Mouse (Mus musculus) kidney, adult 2 months (tissue): ENCODE results near the gene Tsks. TPM values are rescaled to one million over a fixed set of nuclear protein-coding genes. Genes with fewer than 3 reads are reported as not detected.

Experiments
- DNase-seq: peaks from one replicate; pipeline ENCODE4 v3.0.0; 2021
- H3K27ac ChIP-seq: fragments of 200-500 bp; 2 replicates; pipeline ENCODE4 v1.5.1; 2012; ENCODE audit warnings: low read depth, low read length, control low read depth, inconsistent platforms; ENCODE audit not compliant: insufficient read depth
- H3K27me3 ChIP-seq: fragments of 200-500 bp; replicated peaks from 2 replicates; pipeline ENCODE4 v1.6.1; 2012; ENCODE audit warnings: mild to moderate bottlenecking, moderate library complexity, low read length, inconsistent platforms; ENCODE audit not compliant: control insufficient read depth, insufficient read depth
- H3K36me3 ChIP-seq: fragments of 200-500 bp; 2 replicates; pipeline ENCODE4 v1.6.1; 2012; ENCODE audit warnings: mild to moderate bottlenecking, moderate library complexity, low read length, inconsistent platforms; ENCODE audit not compliant: control insufficient read depth, insufficient read depth
- H3K4me1 ChIP-seq: fragments of 200-500 bp; 2 replicates; pipeline ENCODE4 v1.6.1; 2011; ENCODE audit warnings: low read length; ENCODE audit not compliant: control insufficient read depth, insufficient read depth
- H3K4me3 ChIP-seq: fragments of 200-500 bp; 2 replicates; pipeline ENCODE4 v1.5.1; 2011; ENCODE audit warnings: mild to moderate bottlenecking, low read depth, low read length, control low read depth; ENCODE audit not compliant: insufficient read depth
- CTCF ChIP-seq: fragments of 200-500 bp; conservative IDR thresholded peaks from 2 replicates; pipeline ENCODE4 v1.5.1; 2011; ENCODE audit warnings: low read depth, mild to moderate bottlenecking, control low read depth, low read length, moderate library complexity, mixed read lengths; ENCODE audit not compliant: insufficient read depth, insufficient read length
- POLR2A ChIP-seq: fragments of 200-500 bp; IDR thresholded peaks from one replicate; pipeline ENCODE4 v1.6.1; 2011; ENCODE audit warnings: low read depth, low read length, control low read depth
- WGBS: fragments of 180-500 bp; shearing (Covaris S2); methylation state at CpG from one replicate; pipeline ENCODE4 v1.1.7; 2018; 5-methylcytosine and 5-hydroxymethylcytosine counted together
- polyA plus RNA-seq: library from polyadenylated mRNA; depleted of rRNA; stranded (reverse); fragments of >200 nt; gene quantifications from 2 replicates; pipeline ENCODE4 v1.2.3, GENCODE M21; 2012; rRNA removed

Tsks gene
- 0.11 and 0.65 TPM in 2 replicates for polyA plus RNA-seq

- no peak for TF ChIP-seq POLR2A
- no peak for TF ChIP-seq CTCF
- Histone ChIP-seq H3K27me3 (no peaks in the 10 kb centered on the region), H3K4me1 (no peaks in the 10 kb centered on the region), H3K27ac (no peak within 1 kb of the TSS), H3K36me3 (no peaks in the 10 kb centered on the region), H3K4me3 (no peak within 1 kb of the TSS)
- no peak for DNase-seq
- WGBS: 78% methylated on average over 7 of the region's 7 CpGs
These were observed at the start of gene Tsks for GRCm38 (mm10) chr7:44942904-44943303. Gene Tsks (plus strand): TSS chr7:44943204.

GRCm38 (mm10) chr7:44894175-44894574 lies 48.8 kb upstream of the Tsks start:
- Histone ChIP-seq H3K4me3 (no peak overlapping the region), H3K4me1 (peaks cover 18% of the 10 kb centered on the region), H3K36me3 (no peaks in the 10 kb centered on the region), H3K27me3 (no peaks in the 10 kb centered on the region), H3K27ac (no peak overlapping the region)
- no peak for TF ChIP-seq CTCF
- 90% methylated on average over 3 of the region's 3 CpGs for WGBS
- no peak for DNase-seq

GRCm38 (mm10) chr7:44895206-44895592 lies 47.8 kb upstream of the Tsks start:
- Histone ChIP-seq H3K27ac (peak overlapping the region; percentile 44; the same call in 1 of the 2 replicates), H3K36me3 (no peaks in the 10 kb centered on the region), H3K4me3 (0 out of 2 replicates have a peak overlapping the region, but pooled peaks have one; percentile 66), H3K27me3 (no peaks in the 10 kb centered on the region), H3K4me1 (peaks cover 18% of the 10 kb centered on the region)
- DNase-seq: no peak
- WGBS: 66% methylated on average over 7 of the region's 7 CpGs
- TF ChIP-seq POLR2A (no peak), CTCF (no peak)

GRCm38 (mm10) chr7:44895593-44896434 lies 47.2 kb upstream of the Tsks start, which contains the start of gene Fuz:
Gene Fuz (plus strand): TSS chr7:44896079.
- peak within 1 kb of the TSS; percentile 50 for H3K27ac ChIP-seq
- H3K4me1 ChIP-seq: peaks cover 18% of the 10 kb centered on the region
- peak within 1 kb of the TSS; percentile 66 for H3K4me3 ChIP-seq
- H3K27me3 ChIP-seq: no peaks in the 10 kb centered on the region
- under 1% methylated on average over 34 of the region's 34 CpGs for whole genome bisulfite sequencing
- H3K36me3 ChIP-seq: no peaks in the 10 kb centered on the region
- TF ChIP-seq POLR2A (no peak), CTCF (peak; percentile 56)
- DNase-seq: peak; percentile 96

- no peaks in the 10 kb centered on the region for H3K27me3 ChIP-seq
- peaks cover 15% of the 10 kb centered on the region; the same call in 1 of the 2 replicates for H3K4me1 ChIP-seq
- no peak for DNase-seq
- 0 out of 2 replicates have a peak overlapping the region, but pooled peaks have one; percentile 37 for H3K27ac ChIP-seq
- TF ChIP-seq POLR2A (no peak), CTCF (no peak)
- peak overlapping the region; percentile 66 for H3K4me3 ChIP-seq
- 16% methylated on average over 10 of the region's 10 CpGs for WGBS
- no peaks in the 10 kb centered on the region for H3K36me3 ChIP-seq
These were observed 46.5 kb upstream of the Tsks start for GRCm38 (mm10) chr7:44896499-44896898.

- Histone ChIP-seq H3K36me3 (no peaks in the 10 kb centered on the region), H3K4me1 (peaks cover 20% of the 10 kb centered on the region; the same call in 1 of the 2 replicates), H3K27ac (no peak overlapping the region), H3K27me3 (no peaks in the 10 kb centered on the region), H3K4me3 (no peak overlapping the region)
- TF ChIP-seq CTCF (peak; percentile 37; the same call in 1 of the 2 replicates), POLR2A (no peak)
- DNase-seq: peak; percentile 61
- 28% methylated on average over 19 of the region's 19 CpGs for WGBS
These were observed 44.4 kb upstream of the Tsks start for GRCm38 (mm10) chr7:44898607-44899006.

- peaks cover 17% of the 10 kb centered on the region; the same call in 1 of the 2 replicates for H3K4me1 ChIP-seq
- H3K27me3 ChIP-seq: no peaks in the 10 kb centered on the region
- no peak overlapping the region for H3K4me3 ChIP-seq
- DNase-seq: peak; percentile 52
- TF ChIP-seq POLR2A (peak; percentile 11), CTCF (no peak)
- no peak overlapping the region; the same call in 1 of the 2 replicates for H3K27ac ChIP-seq
- no peaks in the 10 kb centered on the region for H3K36me3 ChIP-seq
- 71% methylated on average over 11 of the region's 11 CpGs for WGBS
These were observed 42.4 kb upstream of the Tsks start for GRCm38 (mm10) chr7:44900632-44901031.
